Mouse (Mus musculus): ENCODE results near the gene Sgo1. TPM values are rescaled to one million over a fixed set of nuclear protein-coding genes. Genes with fewer than 3 reads are reported as not detected.

The Sgo1 gene
- total RNA-seq, 2 experiments from 2014 or later = 0.31 TPM

DNA sequence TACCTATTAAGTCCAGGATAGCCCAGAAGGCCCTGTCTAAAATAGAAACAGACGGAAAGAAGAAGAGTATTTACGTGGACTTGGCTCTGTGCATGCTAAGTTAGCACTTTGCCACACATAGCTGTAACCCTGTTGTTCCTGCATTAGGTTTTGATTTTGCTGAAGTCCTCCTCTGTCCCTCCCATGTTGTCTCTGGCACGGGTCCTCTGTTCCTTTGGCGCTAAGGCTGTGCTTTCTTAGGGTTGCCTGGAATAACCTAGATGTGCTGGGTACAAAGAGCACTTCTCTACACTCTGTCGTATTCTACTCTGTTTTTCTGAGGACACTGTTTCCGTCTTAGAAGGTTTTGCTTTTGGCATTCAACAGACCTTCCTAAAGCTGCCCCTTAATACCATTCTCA is 34.1 kb downstream of the Sgo1 start:
- intact Hi-C loops (cut with DNase I) = no loop called here

DNA sequence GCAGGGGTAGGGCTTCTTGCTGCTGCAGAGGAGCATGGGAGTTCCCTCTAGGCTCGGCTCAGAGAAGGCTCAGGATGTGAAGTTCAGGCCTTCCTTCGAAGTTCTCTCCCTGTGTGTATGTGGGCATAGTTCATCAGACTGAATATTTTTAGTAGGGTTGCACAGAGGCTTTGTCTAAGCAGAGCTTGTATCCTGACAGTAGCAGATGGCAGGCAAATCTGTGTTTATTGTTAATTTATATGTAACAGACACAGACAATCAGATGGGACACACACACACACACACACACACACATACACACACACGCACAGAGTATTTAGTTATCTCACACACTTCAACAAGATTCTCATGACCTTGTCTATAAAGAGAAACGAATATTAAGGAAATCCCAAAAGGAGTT is 34.5 kb downstream of the Sgo1 start:
- DNase-seq (ENCODE audit: low spot score) = no peak
- intact Hi-C loops (cut with DNase I) = loop anchor here (5.0 kb wide), 1 partner anchor 42 kb away; no protein-coding TSS in a partner anchor

More for the DNA sequence above, 34.1 kb downstream of the Sgo1 start:
- peak; percentile 37 for DNase-seq (ENCODE audit: low spot score)

DNA sequence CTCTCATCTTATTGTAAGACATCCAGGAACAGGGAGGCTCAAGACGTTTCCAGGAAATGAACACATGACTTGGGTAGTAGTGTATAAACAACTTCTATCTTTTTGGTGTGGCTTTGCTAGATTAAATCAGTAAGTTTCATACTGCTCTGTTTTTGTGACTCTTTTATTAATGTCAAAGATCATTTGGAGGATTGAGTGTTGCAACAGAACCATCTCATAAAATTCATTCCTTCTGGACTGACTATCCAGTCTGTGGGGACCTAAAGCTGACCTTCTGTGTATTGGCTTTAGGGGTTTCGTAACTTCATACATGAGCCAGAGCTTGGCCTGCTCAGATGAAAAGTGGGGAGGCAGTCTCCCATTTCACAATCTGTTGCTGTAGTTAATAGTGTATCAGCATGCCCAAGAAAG is 38.9 kb downstream of the Sgo1 start:
- intact Hi-C loops (cut with DNase I) = loop anchor here (5.0 kb wide), 1 partner anchor 38 kb away; no protein-coding TSS in a partner anchor
- no peak for DNase-seq (ENCODE audit: low spot score)

DNA sequence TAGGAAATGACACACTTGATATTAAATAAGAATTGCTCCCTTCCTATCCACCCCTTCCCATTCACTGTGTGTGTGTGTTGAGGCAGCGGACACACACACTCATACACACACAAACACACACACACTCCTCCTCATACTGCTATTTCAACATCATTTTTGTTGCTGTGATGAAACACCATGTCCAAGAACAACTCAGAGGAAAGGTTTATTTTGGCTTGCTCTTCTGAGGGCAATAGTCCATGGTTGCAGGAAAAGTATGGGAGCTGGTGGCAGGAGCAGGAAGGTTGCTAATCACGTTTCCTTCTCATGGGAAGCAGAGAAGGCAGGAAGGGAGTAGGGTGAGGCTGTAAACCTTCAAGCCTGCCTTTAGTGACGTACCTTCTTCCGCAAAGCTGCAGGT is 45.8 kb downstream of the Sgo1 start:
- intact Hi-C loops (cut with DNase I) = no loop called here
- DNase-seq (ENCODE audit: low spot score) = no peak

DNA sequence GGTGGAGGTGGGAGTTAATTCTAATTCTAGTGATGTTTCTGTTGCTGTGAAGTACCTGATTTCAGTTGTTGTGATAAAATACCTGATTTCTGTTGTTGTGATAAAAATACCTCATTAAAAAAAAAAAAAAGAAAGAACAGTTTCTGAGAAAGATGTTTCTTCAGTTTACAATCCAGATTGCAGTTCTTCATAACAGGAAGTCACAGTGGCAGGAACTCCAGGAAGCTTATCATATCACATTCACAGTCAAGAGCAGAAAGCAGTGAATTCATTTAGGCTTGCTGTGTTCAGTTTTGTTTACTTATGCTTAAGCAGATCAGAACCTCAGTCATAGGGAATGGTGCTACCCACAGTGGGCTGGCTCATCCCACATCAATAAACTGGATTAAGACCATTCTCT is 57.8 kb downstream of the Sgo1 start:
- no peak for DNase-seq (ENCODE audit: low spot score)
- intact Hi-C loops (cut with DNase I) = no loop called here

DNA sequence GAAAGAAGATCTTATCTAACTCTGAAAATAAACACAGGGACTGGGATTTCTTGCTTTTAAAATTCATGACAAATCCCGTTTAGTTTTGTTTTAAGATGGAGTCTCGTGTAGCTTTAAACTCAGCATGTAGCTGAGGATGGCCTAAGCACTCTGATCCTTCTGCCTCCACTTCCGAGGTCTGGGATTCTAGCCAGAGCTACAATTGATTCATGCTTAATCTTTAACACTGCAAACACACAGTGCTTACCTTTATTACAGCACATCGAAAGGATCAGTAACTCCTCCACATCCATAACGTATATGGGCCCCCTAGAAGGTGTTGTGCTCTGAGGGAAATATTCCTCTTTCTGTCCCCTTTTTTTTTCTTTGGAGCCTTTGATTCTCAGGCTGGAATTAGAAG is 61.0 kb downstream of the Sgo1 start:
- intact Hi-C loops (cut with DNase I) = no loop called here
- DNase-seq (ENCODE audit: low spot score) = no peak

DNA sequence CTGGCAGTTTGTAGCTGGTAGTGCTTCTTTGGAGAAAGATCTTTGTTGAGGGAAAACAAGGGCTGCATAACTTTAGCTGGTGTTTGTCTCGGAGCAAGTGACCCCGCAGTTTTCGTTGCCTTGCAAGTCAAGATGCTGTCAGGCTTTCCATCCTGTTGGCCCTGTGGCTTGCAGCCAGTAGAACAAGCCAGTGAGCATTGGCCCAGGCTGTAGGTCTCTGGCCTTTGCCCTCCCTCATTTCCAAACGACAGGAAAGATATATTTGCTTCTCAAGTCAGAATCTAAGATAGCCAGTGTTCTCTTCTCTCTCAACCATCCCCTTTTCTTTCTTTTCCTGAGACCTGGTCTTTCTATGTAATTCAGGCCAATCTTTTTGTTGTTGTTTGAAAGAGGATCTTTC is 61.6 kb downstream of the Sgo1 start:
- intact Hi-C loops (cut with DNase I) = no loop called here
- no peak for DNase-seq (ENCODE audit: low spot score)

DNA sequence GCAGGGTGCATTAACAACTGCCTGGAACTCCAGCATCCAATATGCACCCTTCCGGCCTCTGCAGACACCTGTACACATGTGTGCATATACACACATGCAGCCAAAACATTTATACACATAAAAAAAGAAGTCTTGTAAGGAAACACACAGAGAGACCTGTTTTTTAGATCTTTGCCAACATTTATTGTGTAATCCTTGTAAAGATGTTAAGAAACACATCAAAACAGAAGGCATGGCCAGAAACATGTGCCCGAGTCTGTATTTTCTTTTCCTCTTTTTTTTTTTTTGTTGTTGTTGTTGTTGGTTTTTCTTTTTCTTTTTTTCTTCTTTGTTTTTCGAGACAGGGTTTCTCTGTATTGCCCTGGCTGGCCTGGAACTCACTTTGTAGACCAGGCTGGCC is 63.0 kb downstream of the Sgo1 start:
- no peak for DNase-seq (ENCODE audit: low spot score)
- intact Hi-C loops (cut with DNase I) = no loop called here

Other genes with a start within 250 kb of the Sgo1 start
- under 1 TPM; 0.06 to 0.10 TPM for gene Efhb, start 226.0 kb downstream of the Sgo1 start, total RNA-seq (2021)
- gene Rab5a, start 210.1 kb downstream of the Sgo1 start, total RNA-seq (2021) = 10 to 100 TPM; 50.7 to 55.2 TPM
- gene Pp2d1, start 149.9 kb downstream of the Sgo1 start, total RNA-seq (2021) = not detected
- 10 to 100 TPM; 85.6 TPM for gene Kat2b, start 122.5 kb downstream of the Sgo1 start, total RNA-seq (2021)
- under 1 TPM in 1 of 2 experiments, not detected in 1; 0.14 TPM for gene Sult1c2, start 157.0 kb upstream of the Sgo1 start, total RNA-seq (2021)

Data from heart, postnatal 25 days (tissue).